ENCODE assay signal across 13 mouse cellular contexts in genomic region chr4:141649244-141649643, GRCm38 (mm10). TPM values are rescaled to one million over a fixed set of nuclear protein-coding genes. Genes with fewer than 3 reads are reported as not detected.
DNase-seq lines count a peak whose midpoint lies in the region; ATAC-seq and TF ChIP-seq lines count a peak whose summit lies in the region.
"Had no signal": no experiment of that assay in that cellular context is flagged by ENCODE, and none has a peak within 500 bp of the region (broad histone marks: within the 10 kb centered on the region; RNA-seq: fewer than 3 reads in every experiment).

No protein-coding gene starts in this region.

- H3K27me3 ChIP-seq in forebrain, embryonic 12.5 days, result no peaks in the 10 kb centered on the region
- no peaks in the 10 kb centered on the region for H3K27me3 ChIP-seq in forebrain, embryonic 11.5 days (ENCODE audit: control insufficient read depth, insufficient read depth, low read length)
- H3K27me3 ChIP-seq: intestine, embryonic 15.5 days had no signal

- peak overlapping the region; percentile 48; the same call in 1 of the 2 replicates for H3K27ac ChIP-seq in forebrain, embryonic 12.5 days
- H3K27ac ChIP-seq in forebrain, embryonic 11.5 days (ENCODE audit: low read depth, low read length), result no peak overlapping the region
- peak overlapping the region; percentile 67 for H3K27ac ChIP-seq in layer of hippocampus, adult 2 months
- H3K27ac ChIP-seq: intestine, embryonic 15.5 days; macrophage had no signal

- no peaks in the 10 kb centered on the region for H3K9me3 ChIP-seq in forebrain, embryonic 12.5 days
- no peaks in the 10 kb centered on the region for H3K9me3 ChIP-seq in forebrain, embryonic 11.5 days (ENCODE audit: control insufficient read depth, low read length)
- H3K9me3 ChIP-seq: intestine, embryonic 15.5 days had no signal

- DNase-seq in forebrain, embryonic 11.5 days (ENCODE audit: low spot score), result no peak
- DNase-seq in layer of hippocampus, adult 2 months (ENCODE audit: low spot score in 2 of 2), result no peak
- no peak for DNase-seq in layer of hippocampus, adult 8-10 months (ENCODE audit: low spot score in 2 of 2)
- peak; percentile 72 for DNase-seq in testis, postnatal 10 days (ENCODE audit: low spot score)
- no peak for DNase-seq in testis, postnatal 14 days (ENCODE audit: low spot score)
- DNase-seq in thymus, postnatal 14 days, result no peak
- no peak for DNase-seq in urinary bladder, postnatal 4 days (ENCODE audit: low spot score in 2 of 2)
- DNase-seq: kidney, postnatal 25 days; right cerebral cortex, adult 18-20 months had no signal

- no peak overlapping the region for H3K4me3 ChIP-seq in forebrain, embryonic 12.5 days (replicated peaks)
- no peak overlapping the region for H3K4me3 ChIP-seq in forebrain, embryonic 11.5 days (ENCODE audit: low read depth, low read length)
- no peak overlapping the region for H3K4me3 ChIP-seq in layer of hippocampus, adult 2 months
- H3K4me3 ChIP-seq: intestine, embryonic 15.5 days had no signal

- H3K4me1 ChIP-seq in forebrain, embryonic 12.5 days, result peaks cover 10% of the 10 kb centered on the region; the same call in 1 of the 2 replicates
- H3K4me1 ChIP-seq in forebrain, embryonic 11.5 days (replicated peaks; ENCODE audit: control insufficient read depth, insufficient read depth, low read length), result no peaks in the 10 kb centered on the region
- H3K4me1 ChIP-seq: intestine, embryonic 15.5 days had no signal

- H3K9ac ChIP-seq in forebrain, embryonic 12.5 days, result no peak overlapping the region
- no peak overlapping the region for H3K9ac ChIP-seq in forebrain, embryonic 11.5 days (ENCODE audit: low read length)
- H3K9ac ChIP-seq: intestine, embryonic 15.5 days had no signal

- no peak for ATAC-seq in forebrain, embryonic 12.5 days (ENCODE audit: low FRiP score)
- no peak for ATAC-seq in forebrain, embryonic 11.5 days (replicated peaks; ENCODE audit: low FRiP score)
- ATAC-seq: intestine, embryonic 15.5 days had no signal

- no peak for TF ChIP-seq CTCF in layer of hippocampus, adult 2 months (conservative IDR thresholded peaks at IDR 0.05)

- whole genome bisulfite sequencing in forebrain, embryonic 12.5 days, result 80% methylated on average over 6 of the region's 6 CpGs
- WGBS in forebrain, embryonic 11.5 days, result 86% methylated on average over 6 of the region's 6 CpGs

- H3K36me3 ChIP-seq in forebrain, embryonic 12.5 days (replicated peaks), result peaks cover 22% of the 10 kb centered on the region
- no peaks in the 10 kb centered on the region for H3K36me3 ChIP-seq in forebrain, embryonic 11.5 days (ENCODE audit: control insufficient read depth, insufficient read depth, low read length)

- H3K4me2 ChIP-seq in forebrain, embryonic 12.5 days, result no peak overlapping the region
- H3K4me2 ChIP-seq in forebrain, embryonic 11.5 days (ENCODE audit: low read depth, low read length, severe bottlenecking), result no peak overlapping the region
- H3K4me2 ChIP-seq: intestine, embryonic 15.5 days had no signal

RNA-seq across cellular contexts. Expression of gene Plekhm2, which starts 15.5 kb away (rescaled TPM):
- polyA plus RNA-seq in forebrain, embryonic 12.5 days (2016; fragmentation: Nextera tagmentation; extraction: Ambion mirVana), result 5.2 and 6.6 TPM in 2 replicates
- polyA plus RNA-seq in forebrain, embryonic 11.5 days (2014; fragmentation: Nextera tagmentation; extraction: Ambion mirVana), result 4.2 and 4.6 TPM in 2 replicates
- total RNA-seq in layer of hippocampus, adult 2 months (2021), result 10 to 100 TPM; 74.1 to 80.6 TPM
- 10 to 100 TPM; 89.6 to 98.5 (median 95.2) TPM for total RNA-seq in layer of hippocampus, adult 8-10 months (2022)

RNA-seq across cellular contexts. Expression of gene Slc25a34, which starts 25.6 kb away (rescaled TPM):
- polyA plus RNA-seq in forebrain, embryonic 12.5 days (2016; fragmentation: Nextera tagmentation; extraction: Ambion mirVana), result not detected in 2 replicates
- 0.13 TPM in 1 of 2 replicates, not detected in the other for polyA plus RNA-seq in forebrain, embryonic 11.5 days (2014; fragmentation: Nextera tagmentation; extraction: Ambion mirVana)
- total RNA-seq in layer of hippocampus, adult 2 months (2021), result 1 to 10 TPM; 1.6 to 3.6 TPM
- 1 to 10 TPM; 2.9 to 4.5 (median 3.8) TPM for total RNA-seq in layer of hippocampus, adult 8-10 months (2022)
- polyA plus RNA-seq: stomach, embryonic 14.5 days had no signal

RNA-seq across cellular contexts. Expression of gene Tmem82, which starts 30.8 kb away (rescaled TPM):
- 0.09 and 0.33 TPM in 2 replicates for polyA plus RNA-seq in forebrain, embryonic 12.5 days (2016; fragmentation: Nextera tagmentation; extraction: Ambion mirVana)
- 0.28 TPM in 1 of 2 replicates, not detected in the other for polyA plus RNA-seq in forebrain, embryonic 11.5 days (2014; fragmentation: Nextera tagmentation; extraction: Ambion mirVana)
- total RNA-seq in layer of hippocampus, adult 2 months (2021), result under 1 TPM; 0.37 to 0.56 TPM
- total RNA-seq in layer of hippocampus, adult 8-10 months (2022), result under 1 TPM; 0.47 to 0.87 (median 0.54) TPM

RNA-seq across cellular contexts. Expression of gene Rsc1a1, which starts 36.2 kb away (rescaled TPM):
- 0.31 and 1.0 TPM in 2 replicates for polyA plus RNA-seq in forebrain, embryonic 12.5 days (2016; fragmentation: Nextera tagmentation; extraction: Ambion mirVana)
- 2.4 TPM in 1 of 2 replicates, not detected in the other for polyA plus RNA-seq in forebrain, embryonic 11.5 days (2014; fragmentation: Nextera tagmentation; extraction: Ambion mirVana)
- total RNA-seq in layer of hippocampus, adult 2 months (2021), result not detected
- total RNA-seq in layer of hippocampus, adult 8-10 months (2022), result under 1 TPM in 2 of 4 experiments, not detected in 2; 0.43 to 0.47 TPM
- polyA plus RNA-seq: intestine, embryonic 15.5 days; macrophage had no signal

RNA-seq across cellular contexts. Expression of gene Fblim1, which starts 43.3 kb away (rescaled TPM):
- polyA plus RNA-seq in forebrain, embryonic 12.5 days (2016; fragmentation: Nextera tagmentation; extraction: Ambion mirVana), result 17.3 and 19.8 TPM in 2 replicates
- polyA plus RNA-seq in forebrain, embryonic 11.5 days (2014; fragmentation: Nextera tagmentation; extraction: Ambion mirVana), result 21.4 and 24.8 TPM in 2 replicates
- under 1 TPM; 0.47 to 0.90 TPM for total RNA-seq in layer of hippocampus, adult 2 months (2021)
- total RNA-seq in layer of hippocampus, adult 8-10 months (2022), result 1 to 10 TPM in 2 of 4 experiments, under 1 TPM in 2; 0.39 to 4.4 (median 1.9) TPM
